Mouse (Mus musculus): ENCODE measurements around the gene Ercc5. TPM values are rescaled to one million over a fixed set of nuclear protein-coding genes. Genes with fewer than 3 reads are reported as not detected.

Ercc5 gene
- total RNA-seq, 2 experiments from 2014 or later: 18.4 to 22.5 TPM

- DNase-seq (ENCODE audit: low spot score in 2 of 2): no peak
Measured at GRCm38 (mm10) chr1:44172656-44173055, 25.1 kb downstream of the Ercc5 start.

GRCm38 (mm10) chr1:44173903-44174302 is 26.4 kb downstream of the Ercc5 start:
- no peak for DNase-seq (ENCODE audit: low spot score in 2 of 2)

GRCm38 (mm10) chr1:44178086-44178485 is 30.5 kb downstream of the Ercc5 start:
- DNase-seq (ENCODE audit: low spot score in 2 of 2): no peak

GRCm38 (mm10) chr1:44186396-44186795 is 38.9 kb downstream of the Ercc5 start:
- no peak for DNase-seq (ENCODE audit: low spot score in 2 of 2)

GRCm38 (mm10) chr1:44198273-44199171 is 51.0 kb downstream of the Ercc5 start:
- peak; percentile 22 to 55 for DNase-seq (ENCODE audit: low spot score in 2 of 2)

- no peak for DNase-seq (ENCODE audit: low spot score in 2 of 2)
Measured at GRCm38 (mm10) chr1:44202876-44203275, 55.3 kb downstream of the Ercc5 start.

GRCm38 (mm10) chr1:44214443-44214842 is 66.9 kb downstream of the Ercc5 start:
- no peak for DNase-seq (ENCODE audit: low spot score in 2 of 2)

GRCm38 (mm10) chr1:44216352-44217116 is 69.0 kb downstream of the Ercc5 start:
- DNase-seq (ENCODE audit: low spot score in 2 of 2): no peak

- peak in 1 of 2 experiments; percentile 9 for DNase-seq (ENCODE audit: low spot score in 2 of 2)
Measured at GRCm38 (mm10) chr1:44217118-44217517, 69.6 kb downstream of the Ercc5 start.

GRCm38 (mm10) chr1:44218876-44219275 is 71.3 kb downstream of the Ercc5 start, which contains the start of gene Mettl21e:
TSS of gene Mettl21e (minus strand) at chr1:44218961.
- DNase-seq (ENCODE audit: low spot score in 2 of 2): no peak

- DNase-seq (ENCODE audit: low spot score in 2 of 2): peak; percentile 38 to 80
Measured at GRCm38 (mm10) chr1:44229044-44229443, 81.5 kb downstream of the Ercc5 start.

Other genes starting within 250 kb of the Ercc5 start
- gene Tpp2, start 214.1 kb upstream of the Ercc5 start, total RNA-seq (2021): 10 to 100 TPM; 53.0 to 56.8 TPM
- not detected for gene Mettl21c, start 127.7 kb upstream of the Ercc5 start, total RNA-seq (2021)
- not detected for gene Gm8251, start 85.8 kb upstream of the Ercc5 start, total RNA-seq (2021)
- 1 to 10 TPM; 6.2 to 8.2 TPM for gene Tex30, start 45.3 kb upstream of the Ercc5 start, total RNA-seq (2021)
- 10 to 100 TPM; 11.1 to 11.4 TPM for gene Kdelc1, start 28.9 kb upstream of the Ercc5 start, total RNA-seq (2021)
- 10 to 100 TPM; 38.4 to 41.8 TPM for gene Bivm, start 28.8 kb upstream of the Ercc5 start, total RNA-seq (2021)
- gene Mettl21e, start 71.2 kb downstream of the Ercc5 start, total RNA-seq (2021): not detected

Data from layer of hippocampus, postnatal 14 days (tissue).